In genomic region chr6:96995556-96996159, GRCm38 (mm10) we compare ENCODE assay signal across 14 mouse cellular contexts.
"Had no signal": no experiment of that assay in that cellular context is flagged by ENCODE, and none has a peak within 500 bp of the region (broad histone marks: within the 10 kb centered on the region; RNA-seq: fewer than 3 reads in every experiment).

No protein-coding gene starts in this region.

- H3K9me3 ChIP-seq: limb, embryonic 12.5 days; liver, embryonic 13.5 days; lung, embryonic 15.5 days; midbrain, embryonic 13.5 days; neural tube, embryonic 12.5 days had no signal

- H3K27ac ChIP-seq: limb, embryonic 12.5 days; liver, embryonic 13.5 days; lung, embryonic 15.5 days; macrophage; midbrain, embryonic 13.5 days; neural tube, embryonic 12.5 days had no signal

- H3K4me2 ChIP-seq: limb, embryonic 12.5 days; liver, embryonic 13.5 days; lung, embryonic 15.5 days; midbrain, embryonic 13.5 days; neural tube, embryonic 12.5 days had no signal

- H3K36me3 ChIP-seq: limb, embryonic 12.5 days; liver, embryonic 13.5 days; lung, embryonic 15.5 days; midbrain, embryonic 13.5 days; neural tube, embryonic 12.5 days had no signal

- H3K27me3 ChIP-seq: limb, embryonic 12.5 days; liver, embryonic 13.5 days; lung, embryonic 15.5 days; megakaryocyte, embryonic 14.5 days; midbrain, embryonic 13.5 days; neural tube, embryonic 12.5 days had no signal

- H3K9ac ChIP-seq: limb, embryonic 12.5 days; liver, embryonic 13.5 days; liver, postnatal 0 days; lung, embryonic 15.5 days; midbrain, embryonic 13.5 days; neural tube, embryonic 12.5 days had no signal

- ATAC-seq: liver, postnatal 0 days; midbrain, embryonic 13.5 days had no signal

- H3K4me1 ChIP-seq: limb, embryonic 12.5 days; liver, embryonic 13.5 days; lung, embryonic 15.5 days; megakaryocyte, embryonic 14.5 days; midbrain, embryonic 13.5 days; neural tube, embryonic 12.5 days had no signal

- H3K4me3 ChIP-seq: limb, embryonic 12.5 days; liver, embryonic 13.5 days; lung, embryonic 15.5 days; megakaryocyte, embryonic 14.5 days; midbrain, embryonic 13.5 days; neural tube, embryonic 12.5 days had no signal

- DNase-seq: kidney, adult 2 months; kidney, postnatal 4 days; liver; liver, embryonic 13.5 days; liver, postnatal 0 days; lung, postnatal 14 days; right cerebral cortex, postnatal 14 days; thymus, postnatal 4 days had no signal
